In genomic region chr1:82253789-82254445, GRCm38 (mm10) we compare ENCODE assay signal across 19 mouse cellular contexts. TPM values are rescaled to one million over a fixed set of nuclear protein-coding genes. Genes with fewer than 3 reads are reported as not detected.
DNase-seq lines count a peak whose midpoint lies in the region; ATAC-seq and TF ChIP-seq lines count a peak whose summit lies in the region.
"Had no signal": no experiment of that assay in that cellular context is flagged by ENCODE, and none has a peak within 500 bp of the region (broad histone marks: within the 10 kb centered on the region; RNA-seq: fewer than 3 reads in every experiment).

No protein-coding gene starts in this region.

- WGBS in hindbrain, embryonic 11.5 days: 82% methylated on average over 9 of the region's 9 CpGs
- 78% methylated on average over 9 of the region's 9 CpGs for WGBS in hindbrain, embryonic 12.5 days
- 58% methylated on average over 9 of the region's 9 CpGs for WGBS in lung, embryonic 14.5 days
- 50% methylated on average over 9 of the region's 9 CpGs for WGBS in embryonic facial prominence, embryonic 15.5 days

- DNase-seq in hindbrain, embryonic 11.5 days (ENCODE audit: low spot score): no peak
- peak; percentile 50 for DNase-seq in lung, embryonic 14.5 days
- DNase-seq in lung, postnatal 4 days: no peak
- peak; percentile 9 for DNase-seq in ZHBTc4 (ENCODE audit: low read depth, low spot score)
- no peak for DNase-seq in cerebellum, adult 9-11 months
- DNase-seq: cerebellum, adult 11 months; cerebellum, postnatal 25 days; gastrocnemius, postnatal 14 days; kidney, postnatal 36 days; liver, postnatal 0 days; right cerebral cortex, postnatal 14 days; thymus, postnatal 25 days had no signal

- H3K36me3 ChIP-seq in hindbrain, embryonic 11.5 days (ENCODE audit: control insufficient read depth, insufficient read depth, low read length): no peaks in the 10 kb centered on the region
- H3K36me3 ChIP-seq in hindbrain, embryonic 12.5 days: 0 out of 2 replicates have a peak, but pooled peaks cover 4% of the 10 kb centered on the region
- H3K36me3 ChIP-seq in lung, embryonic 14.5 days (ENCODE audit: insufficient read depth): peaks cover 18% of the 10 kb centered on the region
- H3K36me3 ChIP-seq in embryonic facial prominence, embryonic 15.5 days: no peaks in the 10 kb centered on the region
- H3K36me3 ChIP-seq: neural tube, embryonic 13.5 days had no signal

- no peaks in the 10 kb centered on the region for H3K27me3 ChIP-seq in hindbrain, embryonic 11.5 days (ENCODE audit: control insufficient read depth, insufficient read depth, low read length)
- no peaks in the 10 kb centered on the region for H3K27me3 ChIP-seq in hindbrain, embryonic 12.5 days
- no peaks in the 10 kb centered on the region for H3K27me3 ChIP-seq in lung, embryonic 14.5 days (ENCODE audit: insufficient read depth, low read length)
- H3K27me3 ChIP-seq in embryonic facial prominence, embryonic 15.5 days: no peaks in the 10 kb centered on the region
- H3K27me3 ChIP-seq: neural tube, embryonic 13.5 days had no signal

- H3K4me2 ChIP-seq in hindbrain, embryonic 11.5 days (replicated peaks; ENCODE audit: low read depth, low read length): no peak overlapping the region
- no peak overlapping the region for H3K4me2 ChIP-seq in hindbrain, embryonic 12.5 days (replicated peaks)
- no peak overlapping the region for H3K4me2 ChIP-seq in lung, embryonic 14.5 days
- H3K4me2 ChIP-seq in embryonic facial prominence, embryonic 15.5 days (replicated peaks): no peak overlapping the region
- H3K4me2 ChIP-seq: midbrain, embryonic 11.5 days; neural tube, embryonic 13.5 days had no signal

- H3K4me3 ChIP-seq in hindbrain, embryonic 11.5 days (ENCODE audit: low read depth, low read length): no peak overlapping the region
- no peak overlapping the region for H3K4me3 ChIP-seq in hindbrain, embryonic 12.5 days
- H3K4me3 ChIP-seq in lung, embryonic 14.5 days (ENCODE audit: low read depth, low read length): no peak overlapping the region
- no peak overlapping the region for H3K4me3 ChIP-seq in embryonic facial prominence, embryonic 15.5 days (replicated peaks)
- H3K4me3 ChIP-seq: neural tube, embryonic 13.5 days had no signal

- no peak overlapping the region for H3K9ac ChIP-seq in hindbrain, embryonic 11.5 days (ENCODE audit: low read depth, low read length)
- no peak overlapping the region for H3K9ac ChIP-seq in hindbrain, embryonic 12.5 days
- no peak overlapping the region for H3K9ac ChIP-seq in lung, embryonic 14.5 days
- H3K9ac ChIP-seq in embryonic facial prominence, embryonic 15.5 days: no peak overlapping the region
- H3K9ac ChIP-seq: liver, postnatal 0 days; neural tube, embryonic 13.5 days had no signal

- TF ChIP-seq CTCF in lung, embryonic 14.5 days (IDR thresholded peaks at IDR 0.05; ENCODE audit: low read depth): no peak

- no peak overlapping the region for H3K27ac ChIP-seq in hindbrain, embryonic 11.5 days (ENCODE audit: low read depth, low read length)
- no peak overlapping the region for H3K27ac ChIP-seq in hindbrain, embryonic 12.5 days
- no peak overlapping the region for H3K27ac ChIP-seq in lung, embryonic 14.5 days (ENCODE audit: low read depth)
- 0 out of 2 replicates have a peak overlapping the region, but pooled peaks have one; percentile 58 for H3K27ac ChIP-seq in embryonic facial prominence, embryonic 15.5 days (replicated peaks)
- H3K27ac ChIP-seq: neural tube, embryonic 13.5 days had no signal

- ATAC-seq in hindbrain, embryonic 11.5 days (ENCODE audit: low FRiP score): 0 out of 2 replicates have a peak, but pooled peaks have one; percentile 22
- no peak; the same call in 1 of the 2 replicates for ATAC-seq in hindbrain, embryonic 12.5 days (ENCODE audit: low FRiP score)
- peak; percentile 73; the same call in 1 of the 2 replicates for ATAC-seq in lung, embryonic 14.5 days (ENCODE audit: insufficient read depth)
- peak; percentile 58; the same call in 1 of the 2 replicates for ATAC-seq in embryonic facial prominence, embryonic 15.5 days (ENCODE audit: insufficient number of reproducible peaks, low FRiP score, low TSS enrichment, low read depth)
- ATAC-seq: inflammation-experienced regulatory T-cells, adult 6 months; liver, postnatal 0 days had no signal

- H3K9me3 ChIP-seq in hindbrain, embryonic 11.5 days (ENCODE audit: control insufficient read depth, low read length): no peaks in the 10 kb centered on the region
- no peaks in the 10 kb centered on the region for H3K9me3 ChIP-seq in hindbrain, embryonic 12.5 days (replicated peaks)
- H3K9me3 ChIP-seq in lung, embryonic 14.5 days (ENCODE audit: low read depth, low read length): no peaks in the 10 kb centered on the region
- H3K9me3 ChIP-seq in embryonic facial prominence, embryonic 15.5 days (replicated peaks): no peaks in the 10 kb centered on the region
- H3K9me3 ChIP-seq: neural tube, embryonic 13.5 days had no signal

- no peaks in the 10 kb centered on the region for H3K4me1 ChIP-seq in hindbrain, embryonic 11.5 days (replicated peaks; ENCODE audit: control insufficient read depth, insufficient read depth, low read length)
- peaks cover 8% of the 10 kb centered on the region for H3K4me1 ChIP-seq in hindbrain, embryonic 12.5 days
- 0 out of 2 replicates have a peak, but pooled peaks cover 3% of the 10 kb centered on the region for H3K4me1 ChIP-seq in lung, embryonic 14.5 days (ENCODE audit: insufficient read depth)
- H3K4me1 ChIP-seq in embryonic facial prominence, embryonic 15.5 days: peaks cover 21% of the 10 kb centered on the region

RNA-seq across cellular contexts. Expression of gene Gm9747, which starts 21.0 kb away (rescaled TPM):
- 31.1 and 32.8 TPM in 2 replicates for polyA plus RNA-seq in hindbrain, embryonic 11.5 days (2014; fragmentation: Nextera tagmentation; extraction: Ambion mirVana)
- polyA plus RNA-seq in hindbrain, embryonic 12.5 days (2016; fragmentation: Nextera tagmentation; extraction: Ambion mirVana): 37.5 and 37.6 TPM in 2 replicates
- polyA plus RNA-seq in lung, embryonic 14.5 days (2014; fragmentation: Nextera tagmentation; extraction: Ambion mirVana): 46.3 and 52.0 TPM in 2 replicates
- 34.4 and 38.8 TPM in 2 replicates for polyA plus RNA-seq in embryonic facial prominence, embryonic 15.5 days (2015; fragmentation: Nextera tagmentation; extraction: Ambion mirVana)
- polyA plus RNA-seq: inflammation-experienced regulatory T-cells, adult 6 months; spleen, adult 2 months; testis, adult 2 months had no signal

RNA-seq across cellular contexts. Expression of gene Irs1, which starts 37.3 kb away (rescaled TPM):
- polyA plus RNA-seq in hindbrain, embryonic 11.5 days (2014; fragmentation: Nextera tagmentation; extraction: Ambion mirVana): 7.4 and 8.7 TPM in 2 replicates
- polyA plus RNA-seq in hindbrain, embryonic 12.5 days (2016; fragmentation: Nextera tagmentation; extraction: Ambion mirVana): 17.8 and 18.2 TPM in 2 replicates
- polyA plus RNA-seq in lung, embryonic 14.5 days (2014; fragmentation: Nextera tagmentation; extraction: Ambion mirVana): 17.6 and 19.5 TPM in 2 replicates
- 10.8 and 12.0 TPM in 2 replicates for polyA plus RNA-seq in embryonic facial prominence, embryonic 15.5 days (2015; fragmentation: Nextera tagmentation; extraction: Ambion mirVana)
- polyA plus RNA-seq: inflammation-experienced regulatory T-cells, adult 6 months had no signal

Comparison
In these comparisons a context has a peak if more than half of its experiments do, and no peak if none do; other contexts are left out.
1. DNase-seq: peak in lung, embryonic 14.5 days (single experiment) and ZHBTc4 (single experiment); none in hindbrain, embryonic 11.5 days (single experiment), lung, postnatal 4 days (0 of 2) and cerebellum, adult 9-11 months (single experiment).